Mouse (Mus musculus) hindbrain, embryonic 12.5 days (tissue): ENCODE measurements around the gene Fam114a2. TPM values are rescaled to one million over a fixed set of nuclear protein-coding genes. Genes with fewer than 3 reads are reported as not detected.
A peak's percentile ranks its signal among the peaks of the same experiment; 100 is the strongest.

Source experiments
- ATAC-seq: fragments of 200-750 bp; cut with Nextera tagmentation; 2 replicates; pipeline ENCODE4 v1.8.0; 2017; ENCODE audit warnings: moderate TSS enrichment; ENCODE audit not compliant: low FRiP score
- H3K27ac ChIP-seq: fragments of 300-500 bp; sonication (generic); 2 replicates; pipeline ENCODE4 v1.5.1; 2016; ENCODE audit warnings: mild to moderate bottlenecking
- H3K27me3 ChIP-seq: fragments of 300-500 bp; sonication (generic); 2 replicates; pipeline ENCODE4 v1.6.1; 2016; ENCODE audit warnings: mild to moderate bottlenecking
- H3K36me3 ChIP-seq: fragments of 300-500 bp; sonication (generic); 2 replicates; pipeline ENCODE4 v1.6.1; 2016; ENCODE audit warnings: mild to moderate bottlenecking
- H3K4me1 ChIP-seq: fragments of 300-500 bp; sonication (generic); 2 replicates; pipeline ENCODE4 v1.6.1; 2016
- H3K4me2 ChIP-seq: fragments of 300-500 bp; sonication (generic); replicated peaks from 2 replicates; pipeline ENCODE4 v1.6.1; 2016; ENCODE audit warnings: mild to moderate bottlenecking
- H3K4me3 ChIP-seq: fragments of 300-500 bp; sonication (generic); 2 replicates; pipeline ENCODE4 v1.5.1; 2016; ENCODE audit warnings: mild to moderate bottlenecking
- H3K9ac ChIP-seq: fragments of 300-500 bp; sonication (generic); 2 replicates; pipeline ENCODE4 v1.6.1; 2016; ENCODE audit warnings: mild to moderate bottlenecking, moderate library complexity
- H3K9me3 ChIP-seq: fragments of 300-500 bp; sonication (generic); replicated peaks from 2 replicates; pipeline ENCODE4 v1.6.1; 2016; ENCODE audit warnings: mild to moderate bottlenecking
- WGBS: fragments of 180-500 bp; shearing (Covaris S2); methylation state at CpG from one replicate; pipeline ENCODE4 v1.1.7; 2016; 5-methylcytosine and 5-hydroxymethylcytosine counted together
- polyA plus RNA-seq: library from polyadenylated mRNA; unstranded; fragments of >200 nt; fragmentation: Nextera tagmentation; extraction: Ambion mirVana; gene quantifications from 2 replicates; pipeline ENCODE4 v1.2.1, GENCODE M21; 2016

Gene Fam114a2
- polyA plus RNA-seq, 1 experiment from 2014 or later, result 86.3 TPM

- H3K27ac ChIP-seq, result peak overlapping the region; percentile 88
- H3K36me3 ChIP-seq, result peaks cover 39% of the 10 kb centered on the region
- no peaks in the 10 kb centered on the region for H3K9me3 ChIP-seq
- WGBS, result 91% methylated on average over 4 of the region's 4 CpGs
- ATAC-seq, result no peak
- H3K4me3 ChIP-seq, result no peak overlapping the region
- H3K9ac ChIP-seq, result no peak overlapping the region
- H3K4me2 ChIP-seq, result no peak overlapping the region
- H3K4me1 ChIP-seq, result peaks cover 23% of the 10 kb centered on the region
- no peaks in the 10 kb centered on the region for H3K27me3 ChIP-seq
These were observed 13.9 kb upstream of the Fam114a2 start for GRCm38 (mm10) chr11:57532306-57532705.

- H3K4me3 ChIP-seq, result no peak overlapping the region
- 29% methylated on average over 11 of the region's 11 CpGs for WGBS
- H3K27me3 ChIP-seq, result no peaks in the 10 kb centered on the region
- H3K36me3 ChIP-seq, result peaks cover 39% of the 10 kb centered on the region
- peak overlapping the region; percentile 88 for H3K27ac ChIP-seq
- no peak overlapping the region; the same call in 1 of the 2 replicates for H3K4me2 ChIP-seq
- peak; percentile 89 for ATAC-seq
- no peak overlapping the region for H3K9ac ChIP-seq
- no peaks in the 10 kb centered on the region for H3K9me3 ChIP-seq
- H3K4me1 ChIP-seq, result peaks cover 23% of the 10 kb centered on the region
These were observed 13.0 kb upstream of the Fam114a2 start for GRCm38 (mm10) chr11:57531300-57531950.

GRCm38 (mm10) chr11:57529111-57529510, 10.7 kb upstream of the Fam114a2 start:
- no peaks in the 10 kb centered on the region for H3K27me3 ChIP-seq
- H3K27ac ChIP-seq, result no peak overlapping the region
- peaks cover 39% of the 10 kb centered on the region for H3K36me3 ChIP-seq
- peaks cover 23% of the 10 kb centered on the region for H3K4me1 ChIP-seq
- no peak overlapping the region for H3K4me2 ChIP-seq
- H3K9ac ChIP-seq, result no peak overlapping the region
- no peak overlapping the region for H3K4me3 ChIP-seq
- no peaks in the 10 kb centered on the region for H3K9me3 ChIP-seq
- WGBS, result 93% methylated on average over 3 of the region's 3 CpGs
- ATAC-seq, result no peak

- ATAC-seq, result no peak
These were observed 9.1 kb upstream of the Fam114a2 start for GRCm38 (mm10) chr11:57527506-57527905.

GRCm38 (mm10) chr11:57525900-57526299, 7.5 kb upstream of the Fam114a2 start:
- peaks cover 25% of the 10 kb centered on the region for H3K36me3 ChIP-seq
- H3K9ac ChIP-seq, result no peak overlapping the region
- 90% methylated on average over 3 of the region's 3 CpGs for WGBS
- ATAC-seq, result no peak
- H3K4me3 ChIP-seq, result no peak overlapping the region
- H3K4me1 ChIP-seq, result peaks cover 8% of the 10 kb centered on the region; the same call in 1 of the 2 replicates
- no peaks in the 10 kb centered on the region for H3K9me3 ChIP-seq
- no peak overlapping the region for H3K27ac ChIP-seq
- no peak overlapping the region for H3K4me2 ChIP-seq
- H3K27me3 ChIP-seq, result no peaks in the 10 kb centered on the region

More at GRCm38 (mm10) chr11:57527506-57527905, 9.1 kb upstream of the Fam114a2 start:
- Histone ChIP-seq H3K4me1 (peaks cover 23% of the 10 kb centered on the region), H3K27ac (no peak overlapping the region), H3K4me3 (no peak overlapping the region), H3K36me3 (peaks cover 29% of the 10 kb centered on the region), H3K27me3 (no peaks in the 10 kb centered on the region), H3K9me3 (no peaks in the 10 kb centered on the region), H3K9ac (no peak overlapping the region), H3K4me2 (no peak overlapping the region)
- 92% methylated on average over 4 of the region's 4 CpGs for WGBS

- peaks cover 16% of the 10 kb centered on the region for H3K36me3 ChIP-seq
- no peaks in the 10 kb centered on the region for H3K27me3 ChIP-seq
- no peak overlapping the region for H3K4me2 ChIP-seq
- H3K9me3 ChIP-seq, result no peaks in the 10 kb centered on the region
- H3K27ac ChIP-seq, result no peak overlapping the region
- ATAC-seq, result no peak
- no peak overlapping the region for H3K4me3 ChIP-seq
- H3K9ac ChIP-seq, result no peak overlapping the region
- no peaks in the 10 kb centered on the region for H3K4me1 ChIP-seq
These were observed 6.2 kb upstream of the Fam114a2 start for GRCm38 (mm10) chr11:57524597-57524996.

- H3K4me3 ChIP-seq, result no peak overlapping the region
- peaks cover 6% of the 10 kb centered on the region; the same call in 1 of the 2 replicates for H3K4me1 ChIP-seq
- ATAC-seq, result no peak
- no peak overlapping the region for H3K9ac ChIP-seq
- no peaks in the 10 kb centered on the region for H3K9me3 ChIP-seq
- H3K4me2 ChIP-seq, result no peak overlapping the region
- H3K27me3 ChIP-seq, result no peaks in the 10 kb centered on the region
- H3K27ac ChIP-seq, result no peak overlapping the region
- peaks cover 9% of the 10 kb centered on the region for H3K36me3 ChIP-seq
- WGBS, result 90% methylated on average over 3 of the region's 3 CpGs
These were observed 5.0 kb upstream of the Fam114a2 start for GRCm38 (mm10) chr11:57523418-57523817.

GRCm38 (mm10) chr11:57522046-57522445, 3.6 kb upstream of the Fam114a2 start:
- Histone ChIP-seq H3K4me1 (peaks cover 11% of the 10 kb centered on the region), H3K27me3 (no peaks in the 10 kb centered on the region), H3K9me3 (no peaks in the 10 kb centered on the region), H3K27ac (no peak overlapping the region), H3K36me3 (no peaks in the 10 kb centered on the region; the same call in 1 of the 2 replicates), H3K4me2 (no peak overlapping the region), H3K4me3 (no peak overlapping the region), H3K9ac (no peak overlapping the region)
- 90% methylated on average over 7 of the region's 7 CpGs for WGBS
- no peak for ATAC-seq

- Histone ChIP-seq H3K4me2 (no peak overlapping the region), H3K4me3 (no peak overlapping the region), H3K27me3 (no peaks in the 10 kb centered on the region), H3K36me3 (no peaks in the 10 kb centered on the region; the same call in 1 of the 2 replicates), H3K4me1 (peaks cover 14% of the 10 kb centered on the region), H3K9me3 (no peaks in the 10 kb centered on the region), H3K27ac (no peak overlapping the region), H3K9ac (no peak overlapping the region)
- 99% methylated on average over 3 of the region's 3 CpGs for WGBS
- no peak for ATAC-seq
These were observed 2.8 kb upstream of the Fam114a2 start for GRCm38 (mm10) chr11:57521206-57521605.

GRCm38 (mm10) chr11:57519304-57519703, 887 bp upstream of the Fam114a2 start:
- no peak for ATAC-seq
- WGBS, result 73% methylated on average over 5 of the region's 5 CpGs
- Histone ChIP-seq H3K36me3 (no peaks in the 10 kb centered on the region; the same call in 1 of the 2 replicates), H3K4me2 (peak overlapping the region; percentile 76), H3K9me3 (no peaks in the 10 kb centered on the region), H3K4me3 (peak overlapping the region; percentile 89), H3K4me1 (peaks cover 16% of the 10 kb centered on the region), H3K9ac (peak overlapping the region; percentile 84), H3K27ac (no peak overlapping the region), H3K27me3 (no peaks in the 10 kb centered on the region)

- Histone ChIP-seq H3K27me3 (no peaks in the 10 kb centered on the region), H3K27ac (peak overlapping the region; percentile 86), H3K9me3 (no peaks in the 10 kb centered on the region), H3K36me3 (no peaks in the 10 kb centered on the region; the same call in 1 of the 2 replicates), H3K4me1 (peaks cover 16% of the 10 kb centered on the region), H3K4me3 (peak overlapping the region; percentile 89), H3K4me2 (peak overlapping the region; percentile 76), H3K9ac (peak overlapping the region; percentile 84)
- WGBS, result 1% methylated on average over 16 of the region's 16 CpGs
- peak; percentile 75 for ATAC-seq
These were observed 333 bp upstream of the Fam114a2 start for GRCm38 (mm10) chr11:57518751-57519148.

GRCm38 (mm10) chr11:57516946-57517441, 1.4 kb downstream of the Fam114a2 start:
- H3K4me3 ChIP-seq, result no peak overlapping the region
- no peak overlapping the region for H3K9ac ChIP-seq
- no peaks in the 10 kb centered on the region for H3K27me3 ChIP-seq
- H3K27ac ChIP-seq, result no peak overlapping the region
- no peaks in the 10 kb centered on the region for H3K9me3 ChIP-seq
- peak overlapping the region; percentile 76 for H3K4me2 ChIP-seq
- peaks cover 16% of the 10 kb centered on the region for H3K4me1 ChIP-seq
- 74% methylated on average over 5 of the region's 5 CpGs for WGBS
- ATAC-seq, result no peak
- H3K36me3 ChIP-seq, result peaks cover 12% of the 10 kb centered on the region

- Histone ChIP-seq H3K36me3 (peaks cover 29% of the 10 kb centered on the region), H3K4me1 (peaks cover 16% of the 10 kb centered on the region), H3K9me3 (no peaks in the 10 kb centered on the region), H3K4me3 (no peak overlapping the region), H3K27ac (no peak overlapping the region), H3K9ac (no peak overlapping the region), H3K4me2 (no peak overlapping the region), H3K27me3 (no peaks in the 10 kb centered on the region)
- 91% methylated on average over 5 of the region's 5 CpGs for WGBS
- ATAC-seq, result no peak
These were observed 3.2 kb downstream of the Fam114a2 start for GRCm38 (mm10) chr11:57515218-57515617.
